1 mouse cellular context compared by ENCODE assay signal in genomic region chr7:110156712-110157260, GRCm38 (mm10).
A peak's percentile ranks its signal among the peaks of the same experiment; 100 is the strongest.
TF ChIP-seq lines count a peak whose summit lies in the region.

No protein-coding gene starts in this region.

TF ChIP-seq in MEL, 35 proteins besides CTCF, POLR2A, EP300 and RAD21 (continued from another document):
- 0 out of 2 replicates have a peak, but pooled peaks have one; percentile 35 for TF ChIP-seq ZKSCAN1 (IDR thresholded peaks at IDR 0.05; ENCODE audit: low read depth, low read length)
- 0 out of 2 replicates have a peak, but pooled peaks have one; percentile 48 for TF ChIP-seq ELF1 (IDR thresholded peaks at IDR 0.05; ENCODE audit: low read depth, low read length)
